Mouse (Mus musculus) forebrain, embryonic 16.5 days (tissue): ENCODE measurements at regions not wholly inside any gene's neighbourhood (a gene's known extent, or its start where the extent isn't known, plus 50 kb on each side); places are given as distances from the start of the nearest gene placed in this dataset.

Source experiments
- ATAC-seq: fragments of 200-750 bp; cut with Nextera tagmentation; 2 replicates; pipeline ENCODE4 v1.8.0; 2017; ENCODE audit warnings: mild to moderate bottlenecking, moderate library complexity
- H3K27ac ChIP-seq: fragments of 300-500 bp; sonication (generic); 2 replicates; pipeline ENCODE4 v1.5.1; 2014; ENCODE audit warnings: low read length, control low read depth
- H3K27me3 ChIP-seq: fragments of 300-500 bp; sonication (generic); replicated peaks from 2 replicates; pipeline ENCODE4 v1.6.1; 2014; ENCODE audit warnings: low read length; ENCODE audit not compliant: control insufficient read depth, insufficient read depth
- H3K36me3 ChIP-seq: fragments of 300-500 bp; sonication (generic); 2 replicates; pipeline ENCODE4 v1.6.1; 2014; ENCODE audit not compliant: control insufficient read depth, insufficient read depth
- H3K4me1 ChIP-seq: fragments of 300-500 bp; sonication (generic); replicated peaks from 2 replicates; pipeline ENCODE4 v1.6.1; 2014; ENCODE audit warnings: low read length; ENCODE audit not compliant: control insufficient read depth, insufficient read depth
- H3K4me2 ChIP-seq: fragments of 300-500 bp; sonication (generic); 2 replicates; pipeline ENCODE4 v1.6.1; 2014; ENCODE audit warnings: mild to moderate bottlenecking, low read length, control low read depth
- H3K4me3 ChIP-seq: fragments of 300-500 bp; sonication (generic); replicated peaks from 2 replicates; pipeline ENCODE4 v1.5.1; 2014; ENCODE audit warnings: mild to moderate bottlenecking, low read length, control low read depth
- H3K9ac ChIP-seq: fragments of 300-500 bp; sonication (generic); replicated peaks from 2 replicates; pipeline ENCODE4 v1.6.1; 2014; ENCODE audit warnings: low read depth, low read length, control low read depth
- H3K9me3 ChIP-seq: fragments of 300-500 bp; sonication (generic); 2 replicates; pipeline ENCODE4 v1.6.1; 2016; ENCODE audit warnings: low read length; ENCODE audit not compliant: control insufficient read depth
- WGBS: fragments of 180-500 bp; shearing (Covaris S2); extraction: QIAGEN DNeasy Blood & Tissue Kit; methylation state at CpG from one replicate; pipeline ENCODE4 v1.1.7; 2014; 5-methylcytosine and 5-hydroxymethylcytosine counted together

GRCm38 (mm10) chr13:44293736-44294416 is 435.4 kb upstream of the Jarid2 start:
- Histone ChIP-seq H3K36me3 (no peaks in the 10 kb centered on the region), H3K27ac (no peak overlapping the region), H3K4me1 (peaks cover 3% of the 10 kb centered on the region; the same call in 1 of the 2 replicates), H3K27me3 (no peaks in the 10 kb centered on the region), H3K4me2 (no peak overlapping the region), H3K4me3 (no peak overlapping the region), H3K9me3 (no peaks in the 10 kb centered on the region), H3K9ac (no peak overlapping the region)
- ATAC-seq = peak; percentile 68
- WGBS = 57% methylated on average over 15 of the region's 15 CpGs

DNA sequence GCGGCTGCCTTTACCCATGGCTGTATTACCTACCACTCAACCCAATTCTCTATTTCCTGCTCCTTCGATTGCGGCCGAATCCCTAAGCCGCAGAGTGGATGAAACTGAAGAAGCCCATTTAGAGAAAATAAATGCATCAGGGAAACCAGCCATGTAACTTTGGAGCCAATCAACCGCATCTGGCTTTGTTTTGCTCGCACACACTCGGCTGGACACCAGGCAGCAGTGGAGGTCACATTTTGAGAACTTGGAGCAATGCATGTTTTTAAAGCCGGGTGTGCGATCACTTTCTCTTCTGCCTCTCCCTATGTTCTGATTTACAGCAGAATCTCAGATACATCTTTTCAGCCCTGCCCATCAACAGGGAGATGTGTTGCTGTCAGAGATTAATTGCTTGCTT is 433.7 kb upstream of the Jarid2 start:
- 82% methylated on average over 10 of the region's 10 CpGs for WGBS
- no peak overlapping the region for H3K27ac ChIP-seq
- H3K9me3 ChIP-seq = no peaks in the 10 kb centered on the region
- no peaks in the 10 kb centered on the region for H3K36me3 ChIP-seq
- no peaks in the 10 kb centered on the region for H3K27me3 ChIP-seq
- H3K9ac ChIP-seq = no peak overlapping the region
- H3K4me3 ChIP-seq = no peak overlapping the region
- no peak for ATAC-seq
- no peak overlapping the region for H3K4me2 ChIP-seq
- peaks cover 3% of the 10 kb centered on the region; the same call in 1 of the 2 replicates for H3K4me1 ChIP-seq

- Histone ChIP-seq H3K4me3 (no peak overlapping the region), H3K9ac (no peak overlapping the region), H3K4me2 (no peak overlapping the region), H3K4me1 (no peaks in the 10 kb centered on the region), H3K27ac (no peak overlapping the region), H3K9me3 (no peaks in the 10 kb centered on the region), H3K27me3 (no peaks in the 10 kb centered on the region), H3K36me3 (no peaks in the 10 kb centered on the region)
- no peak for ATAC-seq
- WGBS = 79% methylated on average over 10 of the region's 10 CpGs
These were observed 428.7 kb upstream of the Jarid2 start for GRCm38 (mm10) chr13:44300611-44301010.

GRCm38 (mm10) chr13:44301215-44301614 is 428.1 kb upstream of the Jarid2 start:
- H3K4me1 ChIP-seq = no peaks in the 10 kb centered on the region
- H3K27me3 ChIP-seq = no peaks in the 10 kb centered on the region
- ATAC-seq = no peak
- no peak overlapping the region for H3K9ac ChIP-seq
- no peaks in the 10 kb centered on the region for H3K9me3 ChIP-seq
- H3K4me3 ChIP-seq = no peak overlapping the region
- WGBS = 93% methylated on average over 7 of the region's 7 CpGs
- no peak overlapping the region for H3K4me2 ChIP-seq
- H3K36me3 ChIP-seq = no peaks in the 10 kb centered on the region
- H3K27ac ChIP-seq = no peak overlapping the region

DNA sequence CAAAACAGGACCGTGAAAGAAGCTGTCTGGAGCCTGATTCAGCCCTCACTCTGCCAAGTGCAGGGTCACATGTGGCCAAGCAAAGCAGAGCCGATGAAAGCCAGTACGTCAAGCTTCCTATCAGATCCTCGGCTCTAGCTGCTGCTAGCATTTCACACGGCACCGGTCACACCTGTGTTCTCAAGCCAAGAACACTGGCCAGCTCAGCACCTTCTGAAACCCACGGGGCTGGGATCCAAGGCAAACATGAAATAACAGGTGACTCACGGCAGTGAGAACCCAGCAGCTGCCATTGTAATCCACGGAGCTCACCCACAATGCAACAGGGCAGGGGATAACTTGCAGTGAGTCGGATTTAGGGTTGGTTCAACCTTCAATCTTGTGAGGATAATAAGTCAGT is 427.3 kb upstream of the Jarid2 start:
- no peak overlapping the region for H3K27ac ChIP-seq
- no peak overlapping the region for H3K9ac ChIP-seq
- WGBS = 71% methylated on average over 10 of the region's 10 CpGs
- H3K9me3 ChIP-seq = no peaks in the 10 kb centered on the region
- H3K4me1 ChIP-seq = no peaks in the 10 kb centered on the region
- no peak for ATAC-seq
- H3K4me3 ChIP-seq = no peak overlapping the region
- no peaks in the 10 kb centered on the region for H3K36me3 ChIP-seq
- no peak overlapping the region for H3K4me2 ChIP-seq
- H3K27me3 ChIP-seq = no peaks in the 10 kb centered on the region

DNA sequence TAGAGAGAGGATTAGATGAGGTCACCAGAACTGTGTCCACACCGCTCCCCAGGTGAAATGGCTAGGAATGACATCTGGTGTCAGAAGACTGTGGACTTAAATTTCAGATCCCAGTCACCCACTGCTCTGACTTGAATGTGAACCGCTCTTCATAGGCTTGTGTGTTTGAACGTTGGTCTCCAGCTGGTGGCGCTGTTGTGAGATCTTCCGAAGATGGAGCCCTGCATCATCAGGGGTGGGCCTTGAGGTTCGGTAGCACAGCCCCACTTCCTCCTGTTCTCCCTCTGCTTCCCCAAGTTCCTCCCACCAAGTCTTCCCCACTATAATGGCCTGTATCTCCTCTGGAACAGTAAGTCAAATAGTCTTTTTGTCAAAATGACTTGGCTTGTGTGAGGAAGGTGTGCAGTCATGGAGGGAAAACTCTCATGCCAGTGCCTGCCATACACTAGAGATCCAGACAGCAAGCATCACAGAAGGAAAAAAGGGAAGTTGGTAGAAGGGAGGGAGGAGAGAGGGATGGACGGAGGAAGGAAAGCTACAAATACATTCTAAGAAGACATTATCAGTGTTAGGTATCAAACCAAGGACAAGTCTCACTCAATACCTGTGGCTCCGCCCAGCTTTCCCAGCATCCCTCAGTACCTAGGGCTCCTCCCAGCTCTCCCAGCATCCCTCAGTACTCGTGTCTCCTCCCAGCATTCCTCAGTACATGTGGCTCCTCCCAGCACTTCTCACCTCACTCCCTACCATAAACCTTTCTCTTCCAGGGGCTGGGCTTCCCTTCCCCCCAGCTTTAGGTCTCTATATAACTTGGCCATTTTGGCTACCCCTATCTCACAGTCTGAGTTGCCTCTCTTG is 423.9 kb upstream of the Jarid2 start:
- no peaks in the 10 kb centered on the region for H3K9me3 ChIP-seq
- no peak overlapping the region for H3K4me2 ChIP-seq
- no peaks in the 10 kb centered on the region; the same call in 1 of the 2 replicates for H3K4me1 ChIP-seq
- H3K4me3 ChIP-seq = no peak overlapping the region
- H3K36me3 ChIP-seq = no peaks in the 10 kb centered on the region
- H3K9ac ChIP-seq = no peak overlapping the region
- no peaks in the 10 kb centered on the region for H3K27me3 ChIP-seq
- 74% methylated on average over 9 of the region's 9 CpGs for WGBS
- H3K27ac ChIP-seq = no peak overlapping the region
- ATAC-seq = no peak

DNA sequence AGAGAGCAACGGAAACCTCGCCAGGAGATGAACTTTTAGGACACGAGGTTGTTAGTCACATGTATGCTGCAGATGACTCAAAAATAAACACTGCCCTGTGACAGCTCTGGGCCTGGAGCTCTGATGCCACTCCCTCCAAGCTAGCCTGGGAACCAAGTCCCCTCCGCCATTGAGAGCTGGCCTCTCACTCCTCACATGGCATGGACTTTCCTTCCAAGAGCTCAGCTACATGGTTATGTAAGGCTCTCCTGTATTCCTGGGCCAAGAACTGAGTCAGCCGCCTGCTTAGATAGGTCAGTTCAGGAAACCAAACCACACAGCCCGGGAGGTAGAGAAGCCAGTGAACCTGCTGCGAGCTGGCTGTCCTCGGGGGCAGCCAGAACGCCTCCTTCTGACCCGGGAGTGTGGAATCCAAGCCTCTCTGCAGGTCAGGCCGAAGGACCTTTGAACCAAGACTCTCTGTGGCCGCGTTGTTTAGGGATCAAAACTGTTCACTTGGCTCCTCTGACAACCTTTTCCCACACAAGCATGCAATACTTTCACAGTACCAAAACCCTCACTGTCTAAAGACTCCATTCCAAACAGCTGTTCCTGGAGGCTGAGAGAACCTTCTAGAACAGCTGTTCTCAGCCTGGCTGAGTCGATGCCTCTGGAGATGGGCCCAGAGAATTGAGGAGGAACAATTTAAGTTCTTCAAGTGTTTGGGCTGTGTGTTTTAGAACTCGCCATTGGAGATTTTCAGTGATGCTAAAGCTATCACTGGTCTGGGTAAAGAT is 422.8 kb upstream of the Jarid2 start:
- 94% methylated on average over 15 of the region's 15 CpGs for WGBS
- no peaks in the 10 kb centered on the region for H3K36me3 ChIP-seq

DNA sequence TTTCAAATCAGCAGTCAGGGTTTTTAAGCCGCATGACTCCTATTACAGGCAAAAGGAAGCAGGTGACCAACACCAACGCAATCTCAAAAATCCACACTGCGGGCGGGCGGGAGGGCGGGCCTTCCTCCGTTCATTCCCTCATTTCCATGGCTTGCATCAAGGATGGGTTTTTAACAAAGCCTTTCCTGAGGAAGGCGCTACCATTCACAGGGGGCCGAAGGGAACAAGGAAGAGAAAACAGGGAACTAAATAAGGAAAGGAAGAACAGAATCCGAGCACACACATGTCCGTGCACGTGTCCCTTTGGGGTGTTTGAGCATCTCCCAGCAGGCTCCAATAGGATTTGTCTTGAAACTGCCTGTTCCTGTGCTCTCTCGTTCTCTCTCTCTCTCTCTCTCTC is 421.0 kb upstream of the Jarid2 start:
- H3K4me2 ChIP-seq = peak overlapping the region; percentile 27; the same call in 1 of the 2 replicates
- 46% methylated on average over 13 of the region's 13 CpGs for WGBS

More for the DNA sequence above, 422.8 kb upstream of the Jarid2 start:
- H3K9ac ChIP-seq = no peak overlapping the region
- no peak overlapping the region for H3K4me2 ChIP-seq
- H3K27ac ChIP-seq = no peak overlapping the region
- no peaks in the 10 kb centered on the region for H3K9me3 ChIP-seq
- H3K4me3 ChIP-seq = no peak overlapping the region
- H3K4me1 ChIP-seq = no peaks in the 10 kb centered on the region; the same call in 1 of the 2 replicates
- H3K27me3 ChIP-seq = no peaks in the 10 kb centered on the region
- ATAC-seq = no peak

DNA sequence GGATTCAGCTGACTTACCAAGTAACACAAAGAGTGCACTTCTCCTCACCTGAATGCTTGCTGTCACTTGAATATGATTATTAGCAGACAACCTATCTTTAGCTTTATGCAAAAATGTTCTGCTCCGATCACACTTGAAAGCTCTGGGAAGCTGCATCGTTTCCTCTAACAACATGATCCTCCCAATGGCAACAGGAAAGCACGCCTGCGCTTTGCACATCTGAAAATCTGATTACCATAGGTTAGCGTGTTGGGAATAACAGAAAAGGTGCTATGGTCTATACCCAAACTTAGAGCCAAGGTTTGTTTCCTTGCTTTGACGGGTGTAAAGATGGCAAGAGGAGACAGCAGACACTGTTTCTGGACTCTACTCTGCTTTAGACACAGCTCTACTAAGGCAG is 417.0 kb upstream of the Jarid2 start:
- Histone ChIP-seq H3K4me3 (no peak overlapping the region), H3K27ac (no peak overlapping the region), H3K27me3 (no peaks in the 10 kb centered on the region), H3K9me3 (no peaks in the 10 kb centered on the region), H3K36me3 (no peaks in the 10 kb centered on the region), H3K4me1 (no peaks in the 10 kb centered on the region; the same call in 1 of the 2 replicates), H3K9ac (no peak overlapping the region), H3K4me2 (no peak overlapping the region)
- 93% methylated on average over 6 of the region's 6 CpGs for WGBS
- no peak for ATAC-seq

More for the DNA sequence above, 421.0 kb upstream of the Jarid2 start:
- ATAC-seq = no peak
- H3K9ac ChIP-seq = no peak overlapping the region
- no peaks in the 10 kb centered on the region for H3K9me3 ChIP-seq
- H3K4me1 ChIP-seq = no peaks in the 10 kb centered on the region; the same call in 1 of the 2 replicates
- H3K4me3 ChIP-seq = no peak overlapping the region
- H3K36me3 ChIP-seq = no peaks in the 10 kb centered on the region
- no peaks in the 10 kb centered on the region for H3K27me3 ChIP-seq
- H3K27ac ChIP-seq = no peak overlapping the region
